Mouse (Mus musculus): ENCODE results near the gene S100a3.

GRCm38 (mm10) chr3:90583893-90584292, 23.5 kb downstream of the S100a3 start:
- no peak for TF ChIP-seq POLR2A (IDR thresholded peaks at IDR 0.05; ENCODE audit: insufficient read depth, low read depth, low read length)
- no peak for TF ChIP-seq CTCF (IDR thresholded peaks at IDR 0.05; ENCODE audit: insufficient read depth, low read depth, low read length)
